Mouse (Mus musculus) urinary bladder, postnatal 25 days (tissue): ENCODE measurements around the gene Pcsk1n.
"Not testable (repeated sequence)": the region's sequence is repeated elsewhere in the genome, so short reads cannot be mapped to it uniquely, and the experiment has no call there.

Source experiments
- DNase-seq: peaks from one replicate; pipeline ENCODE4 v3.0.0; 2022; ENCODE audit warnings: low spot score

Gene Pcsk1n

DNA sequence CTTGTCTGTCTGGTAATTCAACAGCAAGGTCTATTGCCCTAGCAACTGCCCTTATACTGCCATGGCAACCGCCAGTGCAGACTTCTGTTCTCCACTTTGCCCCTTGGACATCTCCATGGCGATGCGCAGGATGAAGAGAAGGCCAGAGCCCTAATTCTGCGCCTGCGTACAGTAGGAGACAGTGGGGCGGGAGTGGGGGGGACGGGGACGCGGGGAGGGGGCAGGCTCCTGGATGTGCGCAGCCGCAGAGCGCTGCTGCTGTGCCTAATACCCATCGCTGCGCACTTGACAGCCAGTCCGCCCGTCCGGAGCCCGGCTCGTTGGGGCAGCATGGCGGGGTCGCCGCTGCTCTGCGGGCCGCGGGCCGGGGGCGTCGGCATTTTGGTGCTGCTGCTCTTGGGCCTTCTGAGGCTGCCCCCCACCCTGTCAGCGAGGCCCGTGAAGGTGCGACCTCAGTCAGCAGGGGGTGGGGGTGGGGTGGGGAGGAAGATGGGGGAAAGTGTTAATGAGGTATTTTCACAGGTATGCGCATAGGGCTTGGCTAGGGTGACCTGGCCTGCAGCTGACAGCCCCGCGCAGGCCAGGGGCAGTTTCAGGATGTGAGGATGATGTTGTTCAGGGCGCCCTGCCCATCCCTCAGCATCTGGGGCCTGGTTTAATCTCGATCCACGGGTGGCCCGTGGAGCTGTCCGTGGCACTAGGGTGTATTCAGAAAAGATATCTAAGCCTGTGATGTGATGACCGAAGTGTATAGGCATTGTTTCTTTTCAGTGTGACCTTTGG is at the start of gene Pcsk1n:
Gene Pcsk1n, plus strand, starts transcription at position 222 of the 783 bp plus-strand sequence.
- DNase-seq = no peak

GRCm38 (mm10) chrX:7869826-7870225 is 49.8 kb upstream of the Pcsk1n start:
- DNase-seq = no peak

GRCm38 (mm10) chrX:7878007-7878419 is 41.6 kb upstream of the Pcsk1n start, which contains the start of gene Pim2:
TSS of gene Pim2 (plus strand) at chrX:7878262.
- DNase-seq = peak; percentile 49

DNA sequence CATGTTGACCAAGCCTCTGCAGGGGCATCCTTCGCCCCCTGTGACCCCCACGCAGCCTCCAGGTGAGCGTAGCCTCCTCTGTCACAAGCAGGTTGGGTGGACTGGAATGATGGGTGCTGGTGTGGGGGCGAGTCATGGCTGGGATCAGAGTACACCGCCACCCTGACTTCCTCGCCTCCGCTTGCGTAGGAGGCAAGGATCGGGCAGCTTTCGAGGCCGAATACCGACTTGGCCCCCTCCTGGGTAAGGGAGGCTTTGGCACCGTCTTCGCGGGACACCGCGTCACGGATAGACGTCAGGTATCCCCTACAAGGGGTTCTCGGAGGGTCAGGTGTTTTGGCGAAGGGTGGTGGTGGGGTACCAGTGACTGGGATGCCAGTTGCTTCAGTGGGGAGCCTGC is 41.1 kb upstream of the Pcsk1n start:
- DNase-seq = no peak

GRCm38 (mm10) chrX:7879819-7880218 is 39.8 kb upstream of the Pcsk1n start:
- peak; percentile 23 for DNase-seq

DNA sequence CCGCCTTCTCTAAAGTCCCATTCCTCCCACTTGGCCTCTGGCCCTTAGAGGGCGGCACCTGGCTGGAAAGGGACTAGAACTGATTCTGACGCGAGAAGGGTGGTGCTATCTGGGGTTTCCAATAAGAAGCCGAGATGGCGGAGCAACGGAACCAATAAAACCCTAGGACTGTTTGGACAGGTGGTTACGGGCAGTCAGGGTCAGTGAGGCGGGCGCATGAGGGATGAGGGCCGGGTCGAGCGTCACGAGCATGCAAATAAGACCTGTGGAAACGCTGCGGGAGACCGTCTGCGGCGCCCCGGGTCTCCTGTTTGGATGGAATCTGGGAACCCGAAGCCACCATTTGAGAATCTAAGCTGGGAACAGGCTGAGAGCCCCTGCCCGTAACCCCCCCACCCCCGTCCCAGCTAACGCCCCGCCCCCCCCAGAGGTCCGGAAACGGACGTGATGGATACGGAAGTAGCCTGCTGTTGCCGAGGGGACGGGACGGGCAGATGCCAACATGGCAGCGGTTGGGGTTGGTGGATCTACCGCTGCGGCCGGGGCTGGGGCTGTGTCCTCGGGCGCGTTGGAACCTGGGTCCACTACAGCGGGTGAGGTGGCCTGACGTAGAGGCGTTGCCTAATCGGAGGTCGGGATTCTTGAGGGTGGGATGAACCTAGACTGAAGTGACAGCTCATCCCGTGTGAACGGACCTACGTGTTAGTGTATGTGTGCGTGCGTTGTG is 35.6 kb upstream of the Pcsk1n start, which contains the start of gene Slc35a2:
Gene Slc35a2, plus strand, starts transcription at position 188 of the 727 bp plus-strand sequence.
- DNase-seq = peak; percentile 57

DNA sequence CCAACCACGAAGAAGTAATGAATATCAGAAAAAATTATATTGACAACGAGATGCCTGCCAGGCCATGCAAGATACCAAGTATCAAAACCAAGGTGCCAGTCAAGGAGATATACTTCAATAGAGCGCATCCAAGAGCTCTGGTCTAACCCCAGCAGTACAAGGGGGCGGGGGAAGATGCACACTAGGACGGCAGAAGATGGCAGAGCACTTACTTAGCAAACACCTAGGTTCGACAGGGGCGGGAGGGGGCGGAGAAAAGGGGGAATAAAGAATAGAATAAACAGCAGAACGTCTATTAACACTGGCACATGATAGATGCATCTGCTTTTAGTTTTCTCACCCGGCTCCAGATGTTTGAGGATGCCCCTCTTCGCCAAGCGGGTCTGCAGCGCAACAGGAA is 21.4 kb upstream of the Pcsk1n start:
- DNase-seq = no peak

DNA sequence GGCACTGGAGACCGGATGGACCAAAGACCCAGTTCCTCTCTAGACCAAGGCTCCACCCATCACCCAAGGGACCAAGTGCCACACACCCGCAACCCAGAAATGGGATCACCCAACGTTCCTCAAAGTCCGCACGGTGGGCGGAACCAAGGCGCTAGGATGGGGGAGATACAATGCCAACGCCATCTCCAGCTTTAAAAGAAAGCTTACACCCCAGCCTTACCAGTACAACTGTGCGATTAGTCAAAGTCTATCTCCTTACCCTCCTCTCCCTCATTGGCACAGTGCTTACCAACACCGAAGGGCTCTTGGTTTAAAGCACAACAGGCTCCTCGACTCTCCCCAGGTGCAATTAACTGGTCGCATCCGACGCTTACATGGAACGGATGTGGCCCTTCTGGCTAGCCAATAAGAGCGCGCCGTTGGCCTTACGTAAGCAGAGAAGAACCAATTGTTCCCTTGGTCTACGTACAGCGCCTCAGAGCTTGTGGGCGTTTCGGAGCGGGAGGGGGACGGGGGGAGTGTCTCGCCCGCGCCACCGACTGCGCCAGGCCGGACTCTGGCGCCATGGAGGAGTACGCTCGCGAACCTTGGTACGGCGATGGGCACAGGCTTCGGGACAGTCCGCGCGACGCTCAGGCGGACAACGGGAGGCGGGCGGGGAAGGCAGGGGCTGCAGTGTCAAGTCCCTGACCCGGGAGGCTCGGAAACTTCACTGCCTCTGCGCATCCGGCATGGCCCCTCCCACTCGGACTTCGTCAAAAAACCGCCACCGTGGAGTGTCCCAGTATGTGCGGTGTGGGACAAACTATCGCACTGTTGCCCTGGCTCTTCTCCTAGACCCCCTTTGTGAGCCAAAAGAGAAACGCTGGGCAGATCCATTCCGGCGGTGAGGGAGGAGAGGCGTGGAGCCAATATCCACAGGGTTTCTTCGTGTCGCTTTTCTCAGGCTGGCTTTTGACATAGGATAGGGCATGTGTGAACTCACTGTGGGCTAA is 20.4 kb upstream of the Pcsk1n start, which contains the start of the genes Pqbp1 and Timm17b:
Gene Pqbp1, minus strand, starts transcription at position 390 of the 995 bp plus-strand sequence.
Gene Timm17b, plus strand, starts transcription at position 478 of the 995 bp plus-strand sequence.
- DNase-seq = peak; percentile 72

DNA sequence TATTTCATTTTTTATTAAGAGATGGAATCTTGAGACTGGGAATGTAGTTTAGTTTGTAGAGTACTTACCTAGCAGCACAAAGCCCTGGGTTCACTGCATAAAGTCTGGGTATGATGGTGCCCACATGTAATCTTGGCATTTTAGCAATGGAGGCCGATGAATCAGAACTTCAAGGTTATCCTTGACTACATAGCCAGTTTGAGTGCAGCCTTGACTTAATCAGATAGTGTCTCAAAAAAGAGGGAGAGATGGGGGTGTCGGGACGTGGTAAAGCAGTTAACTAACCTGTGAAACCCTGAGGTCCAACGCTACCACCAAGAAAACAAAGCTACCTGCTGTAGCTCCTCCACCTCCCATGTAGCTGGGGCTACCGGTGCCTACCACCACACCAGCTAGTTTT is 15.2 kb upstream of the Pcsk1n start:
- no peak for DNase-seq

GRCm38 (mm10) chrX:7907735-7908134 is 11.9 kb upstream of the Pcsk1n start, which contains the start of gene Gm10491:
TSS of gene Gm10491 (minus strand) at chrX:7907835.
- DNase-seq = no peak

GRCm38 (mm10) chrX:7909242-7909641 is 10.4 kb upstream of the Pcsk1n start, which contains the start of gene Gm10490:
TSS of gene Gm10490 (plus strand) at chrX:7909542.
- not testable (repeated sequence) for DNase-seq

GRCm38 (mm10) chrX:7910473-7910872 is 9.1 kb upstream of the Pcsk1n start:
- DNase-seq = no peak

GRCm38 (mm10) chrX:7915669-7916068 is 4.0 kb upstream of the Pcsk1n start:
- not testable (repeated sequence) for DNase-seq

DNA sequence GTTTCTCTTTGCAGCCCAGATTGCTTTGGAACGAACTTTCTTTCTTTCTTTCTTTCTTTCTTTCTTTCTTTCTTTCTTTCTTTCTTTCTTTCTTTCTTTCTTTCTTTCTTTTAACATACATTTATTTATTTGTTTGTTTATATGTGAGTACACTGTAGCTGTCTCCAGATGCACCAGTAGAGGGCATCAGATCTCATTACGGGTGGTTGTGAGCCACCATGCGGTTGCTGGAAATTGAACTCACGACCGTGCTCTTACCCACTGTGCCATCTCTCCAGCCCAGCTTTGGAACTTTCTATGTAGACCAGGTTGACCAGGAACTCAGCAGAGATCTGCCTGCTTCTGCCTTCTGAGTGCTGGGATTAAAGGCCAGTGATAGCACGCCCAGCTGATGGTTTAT is 1.7 kb upstream of the Pcsk1n start:
- not testable (repeated sequence) for DNase-seq

- DNase-seq = no peak
Measured at GRCm38 (mm10) chrX:7922032-7922431, 2.4 kb downstream of the Pcsk1n start.

DNA sequence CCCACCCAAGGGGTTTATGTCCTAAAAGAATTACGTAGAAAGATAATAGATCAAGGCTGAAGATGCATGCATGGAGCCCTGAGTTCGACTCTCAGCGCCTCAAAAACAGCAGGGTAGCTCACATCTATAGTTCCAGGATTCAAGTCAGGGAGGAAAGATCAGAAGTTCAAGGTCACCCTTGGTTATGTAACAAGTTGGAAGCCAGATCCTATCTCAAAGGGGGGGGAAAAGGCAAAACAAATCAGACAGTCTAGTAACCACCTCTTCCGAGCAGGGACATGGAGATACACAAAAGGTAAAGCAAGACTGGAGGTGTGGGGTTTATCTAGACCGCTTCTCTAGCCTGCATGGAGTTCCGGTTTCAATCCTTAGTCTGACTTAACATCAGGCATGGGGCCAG is 6.6 kb downstream of the Pcsk1n start:
- DNase-seq = no peak

DNA sequence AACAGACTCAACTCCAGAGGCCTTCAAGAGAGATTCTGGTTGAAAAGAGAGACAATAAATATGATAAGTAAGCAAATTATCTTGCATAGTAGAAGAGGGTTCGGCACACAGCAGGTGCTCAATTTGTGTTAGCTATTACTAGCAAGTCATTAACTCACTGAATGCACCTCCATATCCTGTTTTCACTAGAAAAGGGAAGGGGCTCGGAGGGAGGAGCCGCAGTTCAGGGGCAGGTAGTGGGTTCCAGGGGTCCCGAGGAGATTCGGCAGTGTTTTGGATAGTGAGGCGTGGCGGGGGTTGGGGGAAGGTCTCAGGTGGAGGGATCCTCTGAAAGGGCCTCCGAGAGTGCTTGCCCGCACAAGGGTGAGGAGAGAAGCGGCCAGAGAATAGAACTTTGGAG is 7.5 kb downstream of the Pcsk1n start:
- no peak for DNase-seq

DNA sequence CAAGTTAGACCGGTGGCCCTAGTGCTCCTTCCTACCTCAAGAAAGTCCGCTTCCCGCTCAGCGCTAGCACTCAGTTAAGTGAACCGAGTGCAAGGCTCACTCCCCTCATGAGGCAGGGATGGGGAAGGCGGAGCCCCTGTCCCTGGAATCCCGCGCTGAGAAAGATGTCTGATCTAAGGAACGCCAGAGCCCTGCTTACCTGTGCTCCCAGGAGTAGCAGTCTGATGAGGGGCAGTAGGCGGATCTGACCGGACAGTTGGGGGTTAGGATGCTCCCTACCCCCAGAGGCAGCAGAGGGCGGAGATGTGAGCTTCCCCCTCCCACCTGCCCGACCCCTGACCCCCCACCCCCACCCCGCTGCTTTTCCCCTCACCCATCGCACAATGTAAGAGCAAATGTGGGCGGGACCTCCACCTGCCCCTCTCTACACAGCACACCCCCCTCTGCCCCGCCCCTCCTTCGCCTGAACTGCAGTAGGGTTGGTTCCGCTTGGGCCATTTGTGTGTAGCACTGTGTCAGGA is 8.7 kb downstream of the Pcsk1n start, which contains the start of gene Eras:
Gene Eras, minus strand, starts transcription at position 338 of the 521 bp plus-strand sequence.
- no peak for DNase-seq

DNA sequence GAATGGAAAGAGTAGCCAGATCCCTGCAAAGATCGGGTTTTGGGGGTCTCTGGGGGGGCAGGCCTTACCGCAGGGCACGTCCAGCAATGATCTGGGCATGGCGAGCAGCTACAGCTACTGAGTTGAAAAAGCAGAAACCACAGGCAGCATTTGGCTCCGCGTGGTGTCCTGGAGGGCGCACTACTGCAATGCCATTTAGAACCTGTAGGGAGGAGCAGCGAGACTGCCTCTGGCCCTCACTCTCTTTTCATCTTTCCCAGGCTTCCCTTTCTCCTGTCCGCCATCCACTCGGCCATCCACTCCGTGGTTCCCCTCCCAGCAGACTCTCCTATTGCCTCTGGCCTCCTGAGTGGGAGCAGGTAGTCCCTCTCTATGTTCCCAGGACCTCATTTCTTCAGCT is 17.3 kb downstream of the Pcsk1n start:
- no peak for DNase-seq

DNA sequence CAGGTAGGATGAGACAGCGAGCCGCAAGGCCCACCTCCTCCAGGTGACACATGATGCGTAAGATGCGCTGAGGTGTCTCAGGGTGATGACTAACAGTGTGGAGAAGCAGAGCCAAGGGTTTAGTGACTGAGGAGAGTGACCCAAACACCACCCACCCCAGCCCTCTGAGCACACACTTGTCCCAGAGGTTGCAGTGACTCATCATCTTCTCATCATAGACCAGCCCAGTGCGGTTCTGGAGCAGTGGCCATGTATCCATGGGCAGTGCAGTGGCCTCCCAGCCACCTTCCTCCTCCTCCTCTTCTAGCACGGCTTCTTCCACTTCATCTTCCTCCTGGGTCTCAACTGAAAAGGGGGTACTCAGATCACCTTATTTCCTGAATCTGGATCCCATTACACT is 18.0 kb downstream of the Pcsk1n start:
- no peak for DNase-seq

DNA sequence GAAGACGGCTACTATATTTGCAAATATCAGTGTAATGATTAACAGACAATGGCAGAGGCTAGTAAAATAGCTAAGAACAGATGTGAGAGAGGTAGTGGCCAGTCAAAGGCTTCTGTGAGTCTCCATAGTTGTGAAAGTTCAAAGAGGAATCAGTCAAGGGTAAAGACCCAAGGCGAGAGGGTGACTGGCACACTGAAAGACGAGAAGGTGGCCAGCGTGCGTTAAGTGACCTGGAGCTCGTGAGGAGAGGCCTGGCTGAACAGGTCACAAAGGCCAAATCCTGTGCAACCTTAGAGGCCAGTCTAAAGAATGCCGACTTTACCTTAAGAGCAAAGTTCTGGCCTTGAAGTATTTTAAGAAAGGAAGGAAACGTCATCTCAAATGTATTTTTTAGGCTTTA is 26.0 kb downstream of the Pcsk1n start:
- DNase-seq = no peak
